Mouse (Mus musculus): ENCODE measurements around the gene Creb3l1.

- TF ChIP-seq CTCF (conservative IDR thresholded peaks at IDR 0.05; ENCODE audit: insufficient read depth, insufficient read length, low read depth, low read length) (no peak), POLR2A (IDR thresholded peaks at IDR 0.05; ENCODE audit: low read depth, low read length) (no peak)
These were observed 67.2 kb downstream of the Creb3l1 start for GRCm38 (mm10) chr2:91957096-91957495.
